Mouse (Mus musculus): Measurements from ENCODE around the gene Coro2b. TPM values are rescaled to one million over a fixed set of nuclear protein-coding genes. Genes with fewer than 3 reads are reported as not detected.

Coro2b gene
- polyA plus RNA-seq, 1 experiment from 2014 or later, result 34.7 TPM

DNA sequence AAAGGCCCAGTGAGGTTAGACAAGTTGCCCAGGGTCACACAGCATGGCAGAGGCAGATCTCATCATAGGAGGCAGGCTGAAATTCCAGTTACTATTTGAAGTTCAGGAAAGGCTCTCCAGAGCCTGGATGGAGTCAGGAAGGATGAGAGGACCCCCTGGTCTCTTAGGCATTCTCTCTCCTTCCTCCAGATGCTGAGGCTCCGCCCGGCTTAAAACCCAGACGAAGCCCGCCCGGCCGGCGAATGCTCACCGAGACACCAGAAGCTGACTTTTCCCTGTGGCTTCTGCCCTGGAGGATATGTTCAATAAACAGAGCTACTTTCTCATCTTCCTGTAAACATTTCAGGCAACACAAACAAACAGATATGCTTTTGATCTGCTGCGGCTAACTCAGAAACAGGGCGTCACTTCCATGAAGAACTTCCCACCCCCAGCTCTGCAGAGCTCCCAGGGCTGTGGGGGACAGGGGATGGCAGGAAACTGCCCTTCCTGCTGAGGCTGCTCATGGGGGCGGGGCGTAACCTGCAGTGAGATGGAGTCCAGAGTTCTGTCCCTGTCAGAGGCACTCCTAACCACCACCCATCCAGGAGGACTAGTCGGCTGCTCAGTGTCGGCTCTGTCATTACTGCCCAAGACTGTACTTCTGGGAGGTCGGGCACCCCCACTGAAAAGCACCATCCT is 13.9 kb downstream of the Coro2b start:
- Histone ChIP-seq H3K9ac (replicated peaks) (peak overlapping the region; percentile 36; the same call in 1 of the 2 replicates), H3K9me3 (no peaks in the 10 kb centered on the region), H3K36me3 (no peaks in the 10 kb centered on the region; the same call in 1 of the 2 replicates), H3K27me3 (peaks cover 6% of the 10 kb centered on the region), H3K4me3 (replicated peaks) (no peak overlapping the region), H3K27ac (peak overlapping the region; percentile 45; the same call in 1 of the 2 replicates), H3K4me2 (replicated peaks) (no peak overlapping the region), H3K4me1 (replicated peaks) (peaks cover 100% of the 10 kb centered on the region)
- 23% methylated on average over 15 of the region's 15 CpGs for WGBS
- ATAC-seq, result no peak

DNA sequence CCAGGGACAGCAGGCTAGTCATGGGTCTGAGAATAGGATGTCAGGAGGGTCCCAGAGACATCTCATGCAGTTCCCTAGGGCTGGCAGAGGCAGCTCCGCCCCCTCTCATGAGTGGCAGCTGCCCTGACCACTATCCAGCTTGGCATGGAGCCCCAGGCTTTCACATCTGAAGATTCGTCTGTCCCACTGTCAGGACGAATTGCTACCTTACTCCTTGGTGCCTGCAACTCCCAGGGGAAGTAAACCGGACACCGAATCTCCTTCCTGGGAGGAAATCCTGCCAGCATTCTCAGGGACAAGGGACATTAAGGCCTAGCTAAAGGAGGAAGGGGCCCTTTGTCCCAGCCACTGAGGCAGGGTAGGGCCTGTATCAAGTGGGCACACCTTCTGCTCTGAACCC is 14.6 kb downstream of the Coro2b start:
- Histone ChIP-seq H3K4me3 (replicated peaks) (no peak overlapping the region), H3K4me1 (replicated peaks) (peaks cover 100% of the 10 kb centered on the region), H3K27me3 (peaks cover 6% of the 10 kb centered on the region), H3K9me3 (no peaks in the 10 kb centered on the region), H3K27ac (peak overlapping the region; percentile 45), H3K4me2 (replicated peaks) (no peak overlapping the region), H3K36me3 (no peaks in the 10 kb centered on the region; the same call in 1 of the 2 replicates), H3K9ac (replicated peaks) (0 out of 2 replicates have a peak overlapping the region, but pooled peaks have one; percentile 36)
- ATAC-seq, result no peak
- 51% methylated on average over 5 of the region's 5 CpGs for WGBS

DNA sequence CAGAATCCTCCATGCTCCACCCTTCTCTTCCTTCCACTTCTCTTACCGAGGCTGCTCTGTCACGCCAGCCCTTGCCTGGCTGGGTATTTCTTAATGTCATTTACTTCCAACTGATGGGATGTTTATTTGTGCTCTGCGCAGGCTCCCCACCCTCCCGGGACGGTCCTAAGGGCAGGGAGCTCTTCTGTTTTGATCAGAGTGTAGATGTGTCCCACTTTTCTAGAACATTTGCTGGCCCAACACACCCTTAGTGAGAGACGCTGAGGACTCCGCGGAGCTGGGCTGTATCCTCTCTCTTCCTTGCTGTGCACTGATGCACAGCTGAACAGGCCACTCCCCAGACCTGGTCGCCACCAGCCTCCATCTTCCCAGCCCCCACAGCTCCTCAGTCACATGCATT is 15.3 kb downstream of the Coro2b start:
- Histone ChIP-seq H3K36me3 (no peaks in the 10 kb centered on the region), H3K4me3 (replicated peaks) (no peak overlapping the region), H3K9ac (replicated peaks) (peak overlapping the region; percentile 24), H3K27me3 (peaks cover 6% of the 10 kb centered on the region), H3K4me2 (replicated peaks) (no peak overlapping the region), H3K27ac (peak overlapping the region; percentile 45), H3K4me1 (replicated peaks) (peaks cover 98% of the 10 kb centered on the region), H3K9me3 (no peaks in the 10 kb centered on the region)
- ATAC-seq, result no peak
- 45% methylated on average over 9 of the region's 9 CpGs for WGBS

DNA sequence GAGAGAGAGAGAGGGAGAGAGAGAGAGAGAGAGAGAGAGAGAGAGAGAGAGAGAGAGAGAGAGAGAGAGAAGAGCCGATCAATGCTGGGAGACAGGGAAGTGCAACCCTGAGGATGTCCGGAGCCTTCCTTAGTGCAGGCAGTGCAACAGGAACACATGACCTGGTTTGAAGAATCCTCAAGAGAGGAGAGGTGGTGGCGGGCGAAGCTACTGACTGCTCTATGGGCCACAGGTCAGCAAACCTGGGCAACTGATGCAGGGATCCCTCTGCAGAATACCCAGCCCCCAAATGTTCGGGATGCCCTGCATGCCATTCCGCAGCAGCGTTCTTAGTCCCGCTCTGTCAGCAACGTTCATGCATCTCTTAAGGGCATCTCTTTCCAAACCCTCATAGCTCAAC is 15.9 kb downstream of the Coro2b start:
- H3K9ac ChIP-seq (replicated peaks), result peak overlapping the region; percentile 24; the same call in 1 of the 2 replicates

DNA sequence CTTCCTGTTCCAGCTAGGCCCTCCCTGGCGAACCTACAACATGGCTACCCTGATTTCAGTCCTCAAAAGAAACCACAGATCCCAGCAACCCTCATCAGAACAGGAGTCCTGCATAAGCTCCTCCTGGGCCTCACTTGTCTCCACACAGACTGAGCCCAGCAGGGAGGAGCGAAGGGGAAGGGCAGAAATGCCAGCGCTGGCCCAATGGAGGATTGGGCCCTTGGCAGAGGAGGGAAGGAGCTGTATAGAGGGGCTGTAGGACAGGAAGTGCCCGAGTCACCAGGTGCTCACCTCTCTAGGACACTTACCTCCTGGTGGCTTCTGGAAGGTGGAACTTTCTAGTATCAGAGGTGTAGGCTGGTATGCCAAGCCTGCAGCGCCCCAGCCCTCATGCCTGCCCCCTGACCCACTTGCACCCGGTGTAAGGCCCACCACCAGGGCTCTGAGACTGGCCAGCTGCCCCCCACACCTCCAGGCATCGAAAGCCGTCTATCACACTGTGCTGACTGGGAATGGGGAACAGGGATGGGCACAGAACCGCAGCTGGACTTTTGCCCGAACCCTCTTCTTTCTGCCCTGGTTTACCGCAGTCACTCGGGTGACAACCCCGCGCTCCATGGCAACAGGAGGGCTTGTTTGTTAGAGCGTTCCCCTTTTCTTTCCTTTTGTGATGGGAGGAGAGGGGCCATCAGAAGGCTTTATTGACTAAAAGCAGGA is 16.9 kb downstream of the Coro2b start:
- peak overlapping the region; percentile 25; the same call in 1 of the 2 replicates for H3K27ac ChIP-seq
- peaks cover 91% of the 10 kb centered on the region for H3K4me1 ChIP-seq (replicated peaks)
- 50% methylated on average over 15 of the region's 15 CpGs for WGBS
- no peaks in the 10 kb centered on the region for H3K36me3 ChIP-seq
- H3K4me3 ChIP-seq (replicated peaks), result no peak overlapping the region
- no peak overlapping the region; the same call in 1 of the 2 replicates for H3K9ac ChIP-seq (replicated peaks)
- peaks cover 6% of the 10 kb centered on the region for H3K27me3 ChIP-seq
- H3K4me2 ChIP-seq (replicated peaks), result no peak overlapping the region
- 0 out of 2 replicates have a peak, but pooled peaks have one; percentile 7 for ATAC-seq
- H3K9me3 ChIP-seq, result no peaks in the 10 kb centered on the region

More for the DNA sequence above, 15.9 kb downstream of the Coro2b start:
- 51% methylated on average over 9 of the region's 9 CpGs for WGBS
- H3K27ac ChIP-seq, result 0 out of 2 replicates have a peak overlapping the region, but pooled peaks have one; percentile 45
- H3K4me2 ChIP-seq (replicated peaks), result no peak overlapping the region
- no peak overlapping the region for H3K4me3 ChIP-seq (replicated peaks)
- peaks cover 6% of the 10 kb centered on the region for H3K27me3 ChIP-seq
- H3K4me1 ChIP-seq (replicated peaks), result peaks cover 97% of the 10 kb centered on the region
- no peak for ATAC-seq
- no peaks in the 10 kb centered on the region for H3K9me3 ChIP-seq
- no peaks in the 10 kb centered on the region for H3K36me3 ChIP-seq

DNA sequence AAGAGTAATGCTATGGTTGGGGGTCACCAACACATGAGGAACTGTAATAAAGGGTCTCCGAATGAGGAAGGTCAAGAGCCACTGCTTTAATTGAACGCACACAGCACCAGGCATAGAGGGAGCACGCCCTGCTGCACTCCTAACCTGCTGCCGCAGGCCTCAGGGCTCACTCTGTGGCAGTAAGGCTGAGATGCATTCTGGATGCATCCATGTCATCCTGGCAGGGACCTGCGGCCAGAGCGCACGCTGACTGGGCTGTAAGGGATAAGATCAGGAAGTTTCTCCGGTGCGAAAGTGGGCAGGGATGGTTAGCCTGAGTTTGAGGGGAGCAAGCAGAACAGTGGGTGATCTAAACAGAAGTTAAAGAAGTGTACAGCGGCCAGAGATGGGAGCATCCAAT is 17.5 kb downstream of the Coro2b start:
- WGBS, result 80% methylated on average over 10 of the region's 10 CpGs
- no peaks in the 10 kb centered on the region for H3K9me3 ChIP-seq
- no peak for ATAC-seq
- 0 out of 2 replicates have a peak overlapping the region, but pooled peaks have one; percentile 47 for H3K27ac ChIP-seq
- peaks cover 6% of the 10 kb centered on the region for H3K27me3 ChIP-seq
- H3K4me3 ChIP-seq (replicated peaks), result no peak overlapping the region
- H3K9ac ChIP-seq (replicated peaks), result no peak overlapping the region; the same call in 1 of the 2 replicates
- H3K36me3 ChIP-seq, result no peaks in the 10 kb centered on the region
- no peak overlapping the region for H3K4me2 ChIP-seq (replicated peaks)
- H3K4me1 ChIP-seq (replicated peaks), result peaks cover 91% of the 10 kb centered on the region

DNA sequence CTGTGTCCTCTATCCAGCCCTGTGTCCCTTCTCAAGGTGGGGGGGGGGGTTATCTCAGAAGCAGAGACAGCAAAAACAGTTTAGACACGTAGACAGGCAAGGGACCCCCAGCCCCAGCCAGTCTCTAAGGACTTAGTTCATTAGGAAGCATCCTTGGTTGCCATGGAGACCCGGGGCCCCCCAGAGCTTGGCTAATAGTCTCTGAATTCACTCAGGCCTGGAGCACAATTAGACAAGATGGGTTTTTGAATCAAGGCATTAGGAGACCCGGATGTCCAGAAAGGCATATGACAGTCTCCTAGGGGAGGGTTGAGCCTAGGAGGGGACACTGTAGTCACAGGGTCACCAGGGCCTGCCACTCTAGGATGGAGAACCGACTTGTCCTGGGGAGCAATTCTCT is 18.3 kb downstream of the Coro2b start:
- ATAC-seq, result no peak
- Histone ChIP-seq H3K4me2 (replicated peaks) (no peak overlapping the region; the same call in 1 of the 2 replicates), H3K27me3 (peaks cover 2% of the 10 kb centered on the region), H3K27ac (0 out of 2 replicates have a peak overlapping the region, but pooled peaks have one; percentile 47), H3K4me3 (replicated peaks) (no peak overlapping the region), H3K9ac (replicated peaks) (no peak overlapping the region; the same call in 1 of the 2 replicates), H3K4me1 (replicated peaks) (peaks cover 91% of the 10 kb centered on the region), H3K36me3 (no peaks in the 10 kb centered on the region), H3K9me3 (no peaks in the 10 kb centered on the region)
- 8% methylated on average over 4 of the region's 4 CpGs for WGBS

DNA sequence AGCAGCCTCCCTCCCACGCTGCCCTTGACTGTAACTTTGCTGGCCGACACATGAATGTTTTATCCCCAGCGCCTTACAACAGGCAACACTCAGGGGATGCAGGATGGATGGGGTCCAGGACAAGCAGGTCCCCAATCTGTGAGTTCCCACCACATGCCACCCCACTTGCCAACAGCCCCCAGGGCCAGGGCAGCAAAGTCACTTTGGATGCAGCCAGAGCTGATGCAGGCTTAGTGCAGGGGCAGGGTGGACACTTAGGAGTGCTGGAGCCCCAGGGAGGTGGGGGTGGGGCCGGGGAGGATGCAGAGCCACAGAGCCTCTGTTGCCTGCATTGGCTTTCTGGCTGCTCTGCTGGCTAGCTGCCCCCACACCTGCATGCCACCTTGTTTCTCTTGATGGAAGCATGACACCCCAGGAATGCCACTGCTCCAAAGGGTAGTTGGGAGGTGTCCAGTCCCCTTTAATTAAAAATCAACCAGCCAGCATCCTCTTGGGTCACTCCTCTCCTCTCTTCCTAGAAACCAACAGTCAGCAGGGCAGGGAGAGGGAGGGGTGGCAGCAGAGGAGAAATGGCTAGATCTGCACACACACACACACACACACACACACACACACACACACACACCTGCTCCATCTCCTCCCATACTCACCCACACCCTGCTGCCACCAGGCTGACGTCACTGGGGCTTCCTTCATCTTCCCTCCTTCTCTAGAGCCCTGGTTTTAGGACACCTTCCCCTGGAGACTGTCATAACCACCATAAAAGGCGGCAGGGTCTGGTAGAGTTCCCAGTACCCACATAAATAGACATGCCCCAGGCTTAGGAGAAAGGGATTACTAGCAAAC is 19.5 kb downstream of the Coro2b start:
- H3K36me3 ChIP-seq, result no peaks in the 10 kb centered on the region
- H3K27ac ChIP-seq, result 0 out of 2 replicates have a peak overlapping the region, but pooled peaks have one; percentile 35
- no peaks in the 10 kb centered on the region for H3K9me3 ChIP-seq
- peaks cover 86% of the 10 kb centered on the region for H3K4me1 ChIP-seq (replicated peaks)
- 0 out of 2 replicates have a peak overlapping the region, but pooled peaks have one; percentile 14 for H3K9ac ChIP-seq (replicated peaks)
- WGBS, result 67% methylated on average over 6 of the region's 6 CpGs
- ATAC-seq, result no peak
- no peak overlapping the region for H3K4me3 ChIP-seq (replicated peaks)
- H3K27me3 ChIP-seq, result no peaks in the 10 kb centered on the region
- H3K4me2 ChIP-seq (replicated peaks), result no peak overlapping the region

DNA sequence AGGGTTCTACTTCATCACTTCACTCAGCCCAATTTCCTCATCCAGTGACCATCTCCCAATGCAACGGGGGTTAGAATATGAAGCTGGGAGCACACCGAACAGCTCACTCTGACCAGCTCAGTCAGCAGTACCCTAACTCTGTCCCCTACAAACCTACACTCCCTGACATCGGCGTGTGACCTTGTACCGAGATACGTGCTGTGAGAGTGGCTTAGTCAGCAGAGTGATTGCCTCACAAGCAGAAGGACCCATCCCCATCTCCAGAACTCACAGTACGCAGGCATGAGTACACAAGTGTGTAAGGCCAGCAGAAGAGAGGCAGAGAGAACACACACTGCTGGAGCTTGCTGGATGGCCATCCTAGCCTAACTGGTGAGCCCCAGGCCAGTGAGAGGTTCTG is 21.7 kb downstream of the Coro2b start:
- Histone ChIP-seq H3K27me3 (no peaks in the 10 kb centered on the region), H3K9ac (replicated peaks) (no peak overlapping the region), H3K36me3 (no peaks in the 10 kb centered on the region), H3K27ac (no peak overlapping the region), H3K9me3 (no peaks in the 10 kb centered on the region), H3K4me1 (replicated peaks) (peaks cover 76% of the 10 kb centered on the region), H3K4me2 (replicated peaks) (no peak overlapping the region), H3K4me3 (replicated peaks) (no peak overlapping the region)
- ATAC-seq, result no peak
- 96% methylated on average over 7 of the region's 7 CpGs for WGBS

DNA sequence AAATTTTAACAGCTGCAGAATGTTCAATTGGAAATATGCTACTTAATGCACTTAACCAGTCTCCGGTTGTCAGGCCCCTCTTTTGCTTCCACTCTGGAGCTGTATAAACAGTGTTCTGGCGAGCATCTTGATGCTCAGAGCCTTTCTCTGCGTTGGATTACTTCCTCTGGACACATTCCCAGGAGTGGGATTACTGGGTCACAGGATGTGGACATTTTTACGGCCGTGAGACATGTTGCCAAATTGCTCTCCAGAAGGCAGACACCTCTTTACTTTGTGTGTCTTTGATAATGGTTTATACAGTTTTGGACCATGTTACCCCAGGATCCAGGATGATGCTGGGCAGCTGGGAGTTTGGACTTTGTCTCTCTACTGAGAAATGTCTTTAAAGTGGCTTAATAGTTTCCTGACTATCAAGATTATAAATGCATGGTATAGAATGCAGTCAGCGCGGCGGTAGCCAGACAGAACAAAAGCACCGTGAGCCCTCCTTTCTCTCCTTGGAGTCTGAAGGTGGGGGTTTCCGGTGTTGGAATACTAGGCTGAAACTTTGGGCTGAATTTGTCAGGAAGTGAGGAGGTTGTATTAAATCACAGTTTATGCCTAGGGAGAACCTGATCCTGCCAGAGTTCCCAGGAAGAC is 23.2 kb downstream of the Coro2b start:
- Histone ChIP-seq H3K4me1 (replicated peaks) (peaks cover 76% of the 10 kb centered on the region), H3K36me3 (no peaks in the 10 kb centered on the region), H3K4me2 (replicated peaks) (no peak overlapping the region), H3K9ac (replicated peaks) (no peak overlapping the region), H3K4me3 (replicated peaks) (no peak overlapping the region), H3K27me3 (no peaks in the 10 kb centered on the region), H3K27ac (peak overlapping the region; percentile 26; the same call in 1 of the 2 replicates), H3K9me3 (no peaks in the 10 kb centered on the region)
- no peak for ATAC-seq
- 54% methylated on average over 10 of the region's 10 CpGs for WGBS

DNA sequence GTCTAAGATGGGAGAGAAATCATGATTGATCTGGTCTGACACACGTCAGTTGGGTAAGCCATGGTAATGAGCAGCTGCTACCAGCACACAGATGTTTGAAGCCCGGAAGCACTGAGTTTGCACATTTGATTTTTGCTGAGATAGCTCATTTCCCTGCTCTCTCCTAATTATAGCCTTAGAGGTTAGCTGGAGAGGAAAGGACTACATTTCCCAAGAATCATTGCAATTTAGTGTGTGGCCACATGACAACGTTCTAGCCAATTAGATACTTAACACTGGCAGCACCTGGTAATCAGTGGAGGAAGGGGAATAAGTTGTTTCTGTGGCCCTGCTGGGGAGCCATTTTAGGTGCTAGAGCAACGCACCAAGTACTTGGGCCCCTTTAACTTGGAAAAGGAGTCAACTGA is 26.3 kb downstream of the Coro2b start:
- 0 out of 2 replicates have a peak, but pooled peaks cover 5% of the 10 kb centered on the region for H3K27me3 ChIP-seq
- WGBS, result 42% methylated on average over 4 of the region's 4 CpGs
- no peaks in the 10 kb centered on the region for H3K9me3 ChIP-seq
- H3K4me2 ChIP-seq (replicated peaks), result no peak overlapping the region
- peak; percentile 65 for ATAC-seq
- H3K4me1 ChIP-seq (replicated peaks), result peaks cover 59% of the 10 kb centered on the region
- H3K9ac ChIP-seq (replicated peaks), result no peak overlapping the region
- no peaks in the 10 kb centered on the region for H3K36me3 ChIP-seq
- peak overlapping the region; percentile 77 for H3K27ac ChIP-seq
- no peak overlapping the region for H3K4me3 ChIP-seq (replicated peaks)

Data from midbrain, embryonic 13.5 days (tissue).